In genomic region chr5:150592904-150593755, GRCm38 (mm10) we compare ENCODE assay signal across 8 mouse cellular contexts. TPM values are rescaled to one million over a fixed set of nuclear protein-coding genes. Genes with fewer than 3 reads are reported as not detected.
A peak's percentile ranks its signal among the peaks of the same experiment; 100 is the strongest.
DNase-seq lines count a peak whose midpoint lies in the region; ATAC-seq and TF ChIP-seq lines count a peak whose summit lies in the region.

No protein-coding gene starts in this region.

- peak overlapping the region; percentile 99 for H3K4me2 ChIP-seq in embryonic facial prominence, embryonic 15.5 days (replicated peaks)
- peak overlapping the region; percentile 100 for H3K4me2 ChIP-seq in hindbrain, embryonic 11.5 days (replicated peaks; ENCODE audit: low read depth, low read length)
- H3K4me2 ChIP-seq in limb, embryonic 12.5 days: peak overlapping the region; percentile 100
- H3K4me2 ChIP-seq in midbrain, embryonic 11.5 days: peak overlapping the region; percentile 100
- peak overlapping the region; percentile 99 for H3K4me2 ChIP-seq in stomach, embryonic 15.5 days

- TF ChIP-seq CTCF in kidney, adult 2 months (conservative IDR thresholded peaks at IDR 0.05; ENCODE audit: insufficient read depth, insufficient read length, low read depth, low read length): no peak
- no peak for TF ChIP-seq CTCF in bone marrow, adult 2 months (IDR thresholded peaks at IDR 0.05; ENCODE audit: control insufficient read depth, insufficient read depth, low read length)

- H3K9me3 ChIP-seq in embryonic facial prominence, embryonic 15.5 days (replicated peaks): no peaks in the 10 kb centered on the region
- no peaks in the 10 kb centered on the region for H3K9me3 ChIP-seq in hindbrain, embryonic 11.5 days (ENCODE audit: control insufficient read depth, low read length)
- no peaks in the 10 kb centered on the region for H3K9me3 ChIP-seq in limb, embryonic 12.5 days
- H3K9me3 ChIP-seq in midbrain, embryonic 11.5 days (ENCODE audit: control insufficient read depth, low read length): no peaks in the 10 kb centered on the region
- H3K9me3 ChIP-seq in stomach, embryonic 15.5 days: no peaks in the 10 kb centered on the region

- H3K4me3 ChIP-seq in kidney, adult 2 months (ENCODE audit: insufficient read depth, low read depth, low read length): peak overlapping the region; percentile 80
- peak overlapping the region; percentile 75 for H3K4me3 ChIP-seq in bone marrow, adult 2 months (replicated peaks; ENCODE audit: control insufficient read depth, low read depth, low read length)
- peak overlapping the region; percentile 78 for H3K4me3 ChIP-seq in embryonic facial prominence, embryonic 15.5 days (replicated peaks)
- H3K4me3 ChIP-seq in hindbrain, embryonic 11.5 days (ENCODE audit: low read depth, low read length): peak overlapping the region; percentile 82
- H3K4me3 ChIP-seq in limb, embryonic 12.5 days (replicated peaks): peak overlapping the region; percentile 84
- H3K4me3 ChIP-seq in midbrain, embryonic 11.5 days (ENCODE audit: low read depth, low read length): peak overlapping the region; percentile 72
- H3K4me3 ChIP-seq in stomach, embryonic 15.5 days (replicated peaks): peak overlapping the region; percentile 91

- no peaks in the 10 kb centered on the region for H3K27me3 ChIP-seq in kidney, adult 2 months (replicated peaks; ENCODE audit: control insufficient read depth, insufficient read depth, low read length)
- H3K27me3 ChIP-seq in embryonic facial prominence, embryonic 15.5 days: peaks cover 33% of the 10 kb centered on the region
- peaks cover 20% of the 10 kb centered on the region for H3K27me3 ChIP-seq in hindbrain, embryonic 11.5 days (ENCODE audit: control insufficient read depth, insufficient read depth, low read length)
- peaks cover 49% of the 10 kb centered on the region for H3K27me3 ChIP-seq in limb, embryonic 12.5 days
- H3K27me3 ChIP-seq in midbrain, embryonic 11.5 days (ENCODE audit: control insufficient read depth, insufficient read depth, low read length): peaks cover 28% of the 10 kb centered on the region
- H3K27me3 ChIP-seq in stomach, embryonic 15.5 days (replicated peaks): no peaks in the 10 kb centered on the region

- TF ChIP-seq POLR2A in kidney, adult 2 months (IDR thresholded peaks at IDR 0.05; ENCODE audit: low read depth, low read length): no peak
- TF ChIP-seq POLR2A in bone marrow, adult 2 months (IDR thresholded peaks at IDR 0.05; ENCODE audit: borderline replicate concordance, control insufficient read depth, low read depth, low read length): peak; percentile 50; the same call in 1 of the 2 replicates

- no peaks in the 10 kb centered on the region for H3K36me3 ChIP-seq in kidney, adult 2 months (ENCODE audit: control insufficient read depth, insufficient read depth, low read length)
- H3K36me3 ChIP-seq in embryonic facial prominence, embryonic 15.5 days: no peaks in the 10 kb centered on the region
- no peaks in the 10 kb centered on the region for H3K36me3 ChIP-seq in hindbrain, embryonic 11.5 days (ENCODE audit: control insufficient read depth, insufficient read depth, low read length)
- H3K36me3 ChIP-seq in limb, embryonic 12.5 days: no peaks in the 10 kb centered on the region
- H3K36me3 ChIP-seq in midbrain, embryonic 11.5 days (ENCODE audit: control insufficient read depth, insufficient read depth, low read length): no peaks in the 10 kb centered on the region
- H3K36me3 ChIP-seq in stomach, embryonic 15.5 days: no peaks in the 10 kb centered on the region

- H3K4me1 ChIP-seq in kidney, adult 2 months (ENCODE audit: control insufficient read depth, insufficient read depth, low read length): no peaks in the 10 kb centered on the region
- H3K4me1 ChIP-seq in bone marrow, adult 2 months (ENCODE audit: control insufficient read depth, insufficient read depth, low read length): peaks cover 6% of the 10 kb centered on the region; the same call in 1 of the 2 replicates
- H3K4me1 ChIP-seq in embryonic facial prominence, embryonic 15.5 days: peaks cover 16% of the 10 kb centered on the region
- H3K4me1 ChIP-seq in hindbrain, embryonic 11.5 days (replicated peaks; ENCODE audit: control insufficient read depth, insufficient read depth, low read length): peaks cover 7% of the 10 kb centered on the region; the same call in 1 of the 2 replicates
- peaks cover 15% of the 10 kb centered on the region for H3K4me1 ChIP-seq in limb, embryonic 12.5 days (replicated peaks)
- peaks cover 5% of the 10 kb centered on the region; the same call in 1 of the 2 replicates for H3K4me1 ChIP-seq in midbrain, embryonic 11.5 days (ENCODE audit: control insufficient read depth, insufficient read depth, low read length)
- peaks cover 15% of the 10 kb centered on the region for H3K4me1 ChIP-seq in stomach, embryonic 15.5 days

- DNase-seq in kidney, adult 2 months: no peak
- no peak for DNase-seq in kidney, adult 8-10 months
- DNase-seq in hindbrain, embryonic 11.5 days (ENCODE audit: low spot score): peak; percentile 41
- DNase-seq in midbrain, embryonic 11.5 days (ENCODE audit: low spot score, missing footprints): peak; percentile 92

- 17% methylated on average over 40 of the region's 40 CpGs for WGBS in kidney, adult 2 months
- 4% methylated on average over 40 of the region's 40 CpGs for WGBS in bone marrow, adult 2 months
- 10% methylated on average over 38 of the region's 40 CpGs for WGBS in embryonic facial prominence, embryonic 15.5 days
- WGBS in hindbrain, embryonic 11.5 days: 10% methylated on average over 38 of the region's 40 CpGs
- 8% methylated on average over 40 of the region's 40 CpGs for WGBS in limb, embryonic 12.5 days
- 10% methylated on average over 40 of the region's 40 CpGs for WGBS in midbrain, embryonic 11.5 days
- 12% methylated on average over 40 of the region's 40 CpGs for WGBS in stomach, embryonic 15.5 days

- H3K27ac ChIP-seq in kidney, adult 2 months (ENCODE audit: insufficient read depth, low read depth, low read length): no peak overlapping the region
- H3K27ac ChIP-seq in bone marrow, adult 2 months (ENCODE audit: control insufficient read depth, insufficient read depth, low read depth, low read length, poor library complexity): peak overlapping the region; percentile 65
- H3K27ac ChIP-seq in embryonic facial prominence, embryonic 15.5 days (replicated peaks): 0 out of 2 replicates have a peak overlapping the region, but pooled peaks have one; percentile 28
- H3K27ac ChIP-seq in hindbrain, embryonic 11.5 days (ENCODE audit: low read depth, low read length): no peak overlapping the region
- H3K27ac ChIP-seq in limb, embryonic 12.5 days: no peak overlapping the region
- H3K27ac ChIP-seq in midbrain, embryonic 11.5 days (ENCODE audit: low read depth, low read length): no peak overlapping the region
- peak overlapping the region; percentile 44 for H3K27ac ChIP-seq in stomach, embryonic 15.5 days

- H3K9ac ChIP-seq in embryonic facial prominence, embryonic 15.5 days: peak overlapping the region; percentile 53
- peak overlapping the region; percentile 15; the same call in 1 of the 2 replicates for H3K9ac ChIP-seq in hindbrain, embryonic 11.5 days (ENCODE audit: low read depth, low read length)
- peak overlapping the region; percentile 71 for H3K9ac ChIP-seq in limb, embryonic 12.5 days (replicated peaks)
- H3K9ac ChIP-seq in midbrain, embryonic 11.5 days (ENCODE audit: low read length): peak overlapping the region; percentile 70
- peak overlapping the region; percentile 65 for H3K9ac ChIP-seq in stomach, embryonic 15.5 days

- ATAC-seq in embryonic facial prominence, embryonic 15.5 days (ENCODE audit: insufficient number of reproducible peaks, low FRiP score, low TSS enrichment, low read depth): no peak
- peak; percentile 37; the same call in 1 of the 2 replicates for ATAC-seq in hindbrain, embryonic 11.5 days (ENCODE audit: low FRiP score)
- ATAC-seq in limb, embryonic 12.5 days (ENCODE audit: insufficient number of reproducible peaks, insufficient read depth, low FRiP score, low TSS enrichment, low read depth): peak; percentile 13; the same call in 1 of the 2 replicates
- ATAC-seq in midbrain, embryonic 11.5 days (ENCODE audit: low FRiP score): peak; percentile 31; the same call in 1 of the 2 replicates
- ATAC-seq in stomach, embryonic 15.5 days (ENCODE audit: insufficient read depth, low FRiP score, low read depth): peak; percentile 71; the same call in 1 of the 2 replicates

RNA-seq across cellular contexts. Expression of gene N4bp2l1, which starts 3.9 kb away (rescaled TPM):
- polyA plus RNA-seq in kidney, adult 2 months (2012; rRNA removed): 6.9 and 7.8 TPM in 2 replicates
- 26.2 and 29.2 TPM in 2 replicates for polyA plus RNA-seq in bone marrow, adult 2 months (2011; ENCODE audit: insufficient read depth, insufficient read length, low replicate concordance, missing spikeins)
- 7.0 and 8.6 TPM in 2 replicates for polyA plus RNA-seq in embryonic facial prominence, embryonic 15.5 days (2015; fragmentation: Nextera tagmentation; extraction: Ambion mirVana)
- polyA plus RNA-seq in hindbrain, embryonic 11.5 days (2014; fragmentation: Nextera tagmentation; extraction: Ambion mirVana): 2.8 and 3.9 TPM in 2 replicates
- polyA plus RNA-seq in limb, embryonic 12.5 days (2016; fragmentation: Nextera tagmentation; extraction: Ambion mirVana): 4.7 and 5.0 TPM in 2 replicates
- polyA plus RNA-seq in midbrain, embryonic 11.5 days (2014; fragmentation: Nextera tagmentation; extraction: Ambion mirVana): 2.8 and 3.5 TPM in 2 replicates
- polyA plus RNA-seq in stomach, embryonic 15.5 days (2015; fragmentation: Nextera tagmentation; extraction: Ambion mirVana): 7.1 and 7.8 TPM in 2 replicates

Comparison
In these comparisons a context has a peak if more than half of its experiments do, and no peak if none do; other contexts are left out.
1. DNase-seq: peak in hindbrain, embryonic 11.5 days (single experiment) and midbrain, embryonic 11.5 days (single experiment); none in kidney, adult 2 months (single experiment) and kidney, adult 8-10 months (0 of 2).
2. H3K27ac ChIP-seq: peak in bone marrow, adult 2 months (single experiment), embryonic facial prominence, embryonic 15.5 days (single experiment) and stomach, embryonic 15.5 days (single experiment); none in kidney, adult 2 months (single experiment), hindbrain, embryonic 11.5 days (single experiment), limb, embryonic 12.5 days (single experiment) and midbrain, embryonic 11.5 days (single experiment).
3. H3K9ac ChIP-seq: peak in every context shown above with its lines; median percentile 71 in limb, embryonic 12.5 days; 70 in midbrain, embryonic 11.5 days; 65 in stomach, embryonic 15.5 days; 53 in embryonic facial prominence, embryonic 15.5 days; 15 in hindbrain, embryonic 11.5 days.
4. Peak in every context shown above with its lines, with median percentiles within 50 percentile points of each other: H3K4me3 ChIP-seq and H3K4me2 ChIP-seq.